Mouse (Mus musculus): ENCODE data around the gene Pak3.

DNA sequence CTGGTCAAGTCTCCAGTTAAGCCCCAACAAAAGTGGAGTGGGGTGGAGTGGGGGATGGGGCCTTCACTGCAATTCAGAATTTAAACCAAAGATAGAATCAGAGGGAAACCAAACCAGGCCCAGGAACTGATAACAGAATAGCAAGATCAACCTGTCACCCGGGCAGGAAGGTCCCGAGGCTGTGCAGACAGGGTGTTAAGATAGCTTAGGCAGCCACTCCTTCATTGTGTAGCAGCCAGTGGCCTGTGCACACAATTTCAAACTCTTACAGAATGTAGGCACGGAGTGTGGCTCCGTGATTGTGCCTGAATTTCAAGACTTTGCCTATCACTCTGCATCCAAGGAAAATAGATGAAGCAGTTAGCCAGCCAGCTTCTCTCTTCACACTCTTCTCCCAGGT, 308.1 kb downstream of the Pak3 start:
- TF ChIP-seq CTCF (IDR thresholded peaks at IDR 0.05; ENCODE audit: control insufficient read depth, insufficient read depth, low read length) = no peak
- TF ChIP-seq POLR2A (IDR thresholded peaks at IDR 0.05; ENCODE audit: borderline replicate concordance, control insufficient read depth, low read depth, low read length) = no peak
